Mouse (Mus musculus) midbrain, postnatal 0 days (tissue): Measurements from ENCODE around the gene Ltb4r1. TPM values are rescaled to one million over a fixed set of nuclear protein-coding genes. Genes with fewer than 3 reads are reported as not detected.

Experiments used
- ATAC-seq: fragments of 200-750 bp; cut with Nextera tagmentation; 2 replicates; pipeline ENCODE4 v1.8.0; 2017; ENCODE audit warnings: moderate number of reproducible peaks, mild to moderate bottlenecking, moderate TSS enrichment, moderate library complexity; ENCODE audit not compliant: low FRiP score
- DNase-seq: peaks from one replicate; pipeline ENCODE4 v3.0.0-alpha.2; 2015; ENCODE audit warnings: low spot score
- H3K27ac ChIP-seq: fragments of 300-500 bp; sonication (generic); 2 replicates; pipeline ENCODE4 v1.5.1; 2014; ENCODE audit warnings: low read depth, mild to moderate bottlenecking, low read length, mixed read lengths
- H3K27me3 ChIP-seq: fragments of 300-500 bp; sonication (generic); 2 replicates; pipeline ENCODE4 v1.6.1; 2014; ENCODE audit warnings: low read length, control low read depth, mixed read lengths; ENCODE audit not compliant: insufficient read depth
- H3K36me3 ChIP-seq: fragments of 300-500 bp; sonication (generic); 2 replicates; pipeline ENCODE4 v1.6.1; 2014; ENCODE audit warnings: low read length, control low read depth, mixed read lengths; ENCODE audit not compliant: insufficient read depth
- H3K4me1 ChIP-seq: fragments of 300-500 bp; sonication (generic); 2 replicates; pipeline ENCODE4 v1.6.1; 2014; ENCODE audit warnings: mild to moderate bottlenecking, control low read depth, antibody characterized with exemption, low read length, mixed read lengths; ENCODE audit not compliant: insufficient read depth
- H3K4me2 ChIP-seq: fragments of 300-500 bp; sonication (generic); 2 replicates; pipeline ENCODE4 v1.6.1; 2014; ENCODE audit warnings: low read depth, mild to moderate bottlenecking, low read length, mixed read lengths; ENCODE audit not compliant: poor library complexity, severe bottlenecking
- H3K4me3 ChIP-seq: fragments of 300-500 bp; sonication (generic); 2 replicates; pipeline ENCODE4 v1.5.1; 2014; ENCODE audit warnings: low read depth, mild to moderate bottlenecking, low read length, moderate library complexity
- H3K9ac ChIP-seq: fragments of 300-500 bp; sonication (generic); replicated peaks from 2 replicates; pipeline ENCODE4 v1.6.1; 2014; ENCODE audit warnings: mild to moderate bottlenecking, low read length, moderate library complexity, mixed read lengths; ENCODE audit not compliant: poor library complexity, severe bottlenecking
- H3K9me3 ChIP-seq: fragments of 300-500 bp; sonication (generic); 2 replicates; pipeline ENCODE4 v1.6.1; 2016; ENCODE audit warnings: low read length, control low read depth
- CTCF ChIP-seq: IDR thresholded peaks from 2 replicates; pipeline ENCODE4 v1.5.1; 2016; ENCODE audit warnings: antibody characterized with exemption, mild to moderate bottlenecking
- WGBS: fragments of 180-500 bp; shearing (Covaris S2); extraction: QIAGEN DNeasy Blood & Tissue Kit; methylation state at CpG from one replicate; pipeline ENCODE4 v1.1.7; 2014; 5-methylcytosine and 5-hydroxymethylcytosine counted together
- polyA plus RNA-seq: library from polyadenylated mRNA; unstranded; fragments of >200 nt; fragmentation: Nextera tagmentation; extraction: Ambion mirVana; gene quantifications from 2 replicates; pipeline ENCODE4 v1.2.1, GENCODE M21; 2015
- total RNA-seq: library from RNA; depleted of rRNA; stranded (reverse); fragments of >200 nt; gene quantifications from 2 replicates; pipeline ENCODE4 v1.2.3, GENCODE M21; 2014; rRNA removed

Ltb4r1 gene
- total and polyA plus RNA-seq, 2 experiments from 2014 or later = 0.88 to 1.1 TPM

GRCm38 (mm10) chr14:55815310-55815751 is 49.6 kb downstream of the Ltb4r1 start:
- peak overlapping the region; percentile 41 for H3K4me3 ChIP-seq
- H3K27ac ChIP-seq = peak overlapping the region; percentile 51; the same call in 1 of the 2 replicates
- WGBS = 16% methylated on average over 17 of the region's 17 CpGs
- no peak for TF ChIP-seq CTCF
- H3K27me3 ChIP-seq = no peaks in the 10 kb centered on the region
- ATAC-seq = peak; percentile 76
- no peaks in the 10 kb centered on the region for H3K4me1 ChIP-seq
- H3K9ac ChIP-seq = peak overlapping the region; percentile 9; the same call in 1 of the 2 replicates
- H3K36me3 ChIP-seq = no peaks in the 10 kb centered on the region
- peak overlapping the region; percentile 49 for H3K4me2 ChIP-seq
- H3K9me3 ChIP-seq = no peaks in the 10 kb centered on the region
- DNase-seq = peak; percentile 72

Other genes with a start within 250 kb of the Ltb4r1 start
Only the 30 nearest of the 34 such genes appear.
- gene Fitm1, start 190.3 kb upstream of the Ltb4r1 start, total RNA-seq = 0.33 and 0.80 TPM in 2 replicates
- gene Fitm1, start 190.3 kb upstream of the Ltb4r1 start, polyA plus RNA-seq = 0.16 and 0.17 TPM in 2 replicates
- gene Psme1, start 187.8 kb upstream of the Ltb4r1 start, total RNA-seq = 119 and 147 TPM in 2 replicates
- 268 and 288 TPM in 2 replicates for gene Psme1, start 187.8 kb upstream of the Ltb4r1 start, polyA plus RNA-seq
- 36.3 and 38.9 TPM in 2 replicates for gene Emc9, start 180.7 kb upstream of the Ltb4r1 start, total RNA-seq
- gene Emc9, start 180.7 kb upstream of the Ltb4r1 start, polyA plus RNA-seq = 74.3 and 78.8 TPM in 2 replicates
- gene Psme2, start 174.8 kb upstream of the Ltb4r1 start, total RNA-seq = 62.8 and 69.6 TPM in 2 replicates
- gene Psme2, start 174.8 kb upstream of the Ltb4r1 start, polyA plus RNA-seq = 157 and 184 TPM in 2 replicates
- 19.8 and 26.7 TPM in 2 replicates for gene Rnf31, start 174.3 kb upstream of the Ltb4r1 start, total RNA-seq
- 20.4 and 23.0 TPM in 2 replicates for gene Rnf31, start 174.3 kb upstream of the Ltb4r1 start, polyA plus RNA-seq
- 17.1 and 18.2 TPM in 2 replicates for gene Irf9, start 162.4 kb upstream of the Ltb4r1 start, total RNA-seq
- gene Irf9, start 162.4 kb upstream of the Ltb4r1 start, polyA plus RNA-seq = 7.4 and 8.3 TPM in 2 replicates
- gene Rec8, start 147.9 kb upstream of the Ltb4r1 start, total RNA-seq = 6.0 and 11.1 TPM in 2 replicates
- gene Rec8, start 147.9 kb upstream of the Ltb4r1 start, polyA plus RNA-seq = 7.6 and 8.7 TPM in 2 replicates
- 109 and 122 TPM in 2 replicates for gene Ipo4, start 130.0 kb upstream of the Ltb4r1 start, total RNA-seq
- 104 and 112 TPM in 2 replicates for gene Ipo4, start 130.0 kb upstream of the Ltb4r1 start, polyA plus RNA-seq
- 6.3 and 6.7 TPM in 2 replicates for gene Gm49378, start 128.1 kb upstream of the Ltb4r1 start, total RNA-seq
- gene Gm49378, start 128.1 kb upstream of the Ltb4r1 start, polyA plus RNA-seq = 2.3 and 2.8 TPM in 2 replicates
- gene Tm9sf1, start 122.2 kb upstream of the Ltb4r1 start, total RNA-seq = 47.7 and 60.3 TPM in 2 replicates
- gene Tm9sf1, start 122.2 kb upstream of the Ltb4r1 start, polyA plus RNA-seq = 48.2 and 54.3 TPM in 2 replicates
- gene Tssk4, start 115.8 kb upstream of the Ltb4r1 start, total RNA-seq = 0.14 and 0.16 TPM in 2 replicates
- 0.28 and 0.36 TPM in 2 replicates for gene Tssk4, start 115.8 kb upstream of the Ltb4r1 start, polyA plus RNA-seq
- 46.7 and 53.7 TPM in 2 replicates for gene Mdp1, start 105.5 kb upstream of the Ltb4r1 start, total RNA-seq
- 77.9 and 82.2 TPM in 2 replicates for gene Mdp1, start 105.5 kb upstream of the Ltb4r1 start, polyA plus RNA-seq
- 19.9 and 24.4 TPM in 2 replicates for gene Gmpr2, start 94.0 kb upstream of the Ltb4r1 start, total RNA-seq
- gene Gmpr2, start 94.0 kb upstream of the Ltb4r1 start, polyA plus RNA-seq = 35.5 and 36.7 TPM in 2 replicates
- 129 and 133 TPM in 2 replicates for gene Nedd8, start 93.8 kb upstream of the Ltb4r1 start, total RNA-seq
- 569 and 590 TPM in 2 replicates for gene Nedd8, start 93.8 kb upstream of the Ltb4r1 start, polyA plus RNA-seq
- gene Tinf2, start 84.1 kb upstream of the Ltb4r1 start, total RNA-seq = 14.6 and 15.7 TPM in 2 replicates
- gene Tinf2, start 84.1 kb upstream of the Ltb4r1 start, polyA plus RNA-seq = 19.9 and 23.6 TPM in 2 replicates
- 0.16 and 0.38 TPM in 2 replicates for gene Tgm1, start 52.0 kb upstream of the Ltb4r1 start, total RNA-seq
- 0.14 and 0.18 TPM in 2 replicates for gene Tgm1, start 52.0 kb upstream of the Ltb4r1 start, polyA plus RNA-seq
- gene Rabggta, start 43.7 kb upstream of the Ltb4r1 start, total RNA-seq = 75.1 and 94.5 TPM in 2 replicates
- gene Rabggta, start 43.7 kb upstream of the Ltb4r1 start, polyA plus RNA-seq = 61.9 and 62.6 TPM in 2 replicates
- gene Dhrs1, start 20.3 kb upstream of the Ltb4r1 start, total RNA-seq = 75.1 and 94.0 TPM in 2 replicates
- gene Dhrs1, start 20.3 kb upstream of the Ltb4r1 start, polyA plus RNA-seq = 72.0 and 73.3 TPM in 2 replicates
- 22.0 and 30.4 TPM in 2 replicates for gene Nop9, start 20.3 kb upstream of the Ltb4r1 start, total RNA-seq
- gene Nop9, start 20.3 kb upstream of the Ltb4r1 start, polyA plus RNA-seq = 17.3 and 17.8 TPM in 2 replicates
- 0.66 and 2.6 TPM in 2 replicates for gene Cideb, start 7.5 kb upstream of the Ltb4r1 start, total RNA-seq
- 0.25 and 1.1 TPM in 2 replicates for gene Cideb, start 7.5 kb upstream of the Ltb4r1 start, polyA plus RNA-seq
- 0.38 and 1.6 TPM in 2 replicates for gene Ltb4r2, start 4.5 kb upstream of the Ltb4r1 start, total RNA-seq
- gene Ltb4r2, start 4.5 kb upstream of the Ltb4r1 start, polyA plus RNA-seq = 0.43 and 0.60 TPM in 2 replicates
- gene Adcy4, start 18.1 kb downstream of the Ltb4r1 start, total RNA-seq = 3.6 and 4.0 TPM in 2 replicates
- 1.7 TPM in 2 replicates for gene Adcy4, start 18.1 kb downstream of the Ltb4r1 start, polyA plus RNA-seq
- 0.27 TPM in 1 of 2 replicates, not detected in the other for gene Ripk3, start 22.9 kb downstream of the Ltb4r1 start, total RNA-seq
- 1.3 and 3.0 TPM in 2 replicates for gene Ripk3, start 22.9 kb downstream of the Ltb4r1 start, polyA plus RNA-seq
- gene Nfatc4, start 57.2 kb downstream of the Ltb4r1 start, total RNA-seq = 9.6 and 12.9 TPM in 2 replicates
- gene Nfatc4, start 57.2 kb downstream of the Ltb4r1 start, polyA plus RNA-seq = 4.2 and 5.2 TPM in 2 replicates
- gene Nynrin, start 88.0 kb downstream of the Ltb4r1 start, total RNA-seq = 36.4 and 42.0 TPM in 2 replicates
- 6.8 and 7.2 TPM in 2 replicates for gene Nynrin, start 88.0 kb downstream of the Ltb4r1 start, polyA plus RNA-seq
- 0.66 and 1.8 TPM in 2 replicates for gene Cbln3, start 118.4 kb downstream of the Ltb4r1 start, total RNA-seq
- 0.43 and 0.54 TPM in 2 replicates for gene Cbln3, start 118.4 kb downstream of the Ltb4r1 start, polyA plus RNA-seq
- gene Khnyn, start 119.0 kb downstream of the Ltb4r1 start, total RNA-seq = 14.2 and 19.9 TPM in 2 replicates
- gene Khnyn, start 119.0 kb downstream of the Ltb4r1 start, polyA plus RNA-seq = 6.3 and 6.5 TPM in 2 replicates
- 143 and 146 TPM in 2 replicates for gene Sdr39u1, start 134.3 kb downstream of the Ltb4r1 start, total RNA-seq
- 131 and 162 TPM in 2 replicates for gene Sdr39u1, start 134.3 kb downstream of the Ltb4r1 start, polyA plus RNA-seq
- 2.7 TPM in 1 of 2 replicates, not detected in the other for gene Cma1, start 178.7 kb downstream of the Ltb4r1 start, total RNA-seq
- gene Cma1, start 178.7 kb downstream of the Ltb4r1 start, polyA plus RNA-seq = 0.42 and 1.7 TPM in 2 replicates
- not detected in 2 replicates for gene Cma2, start 185.0 kb downstream of the Ltb4r1 start, total RNA-seq
- not detected in 2 replicates for gene Cma2, start 185.0 kb downstream of the Ltb4r1 start, polyA plus RNA-seq